Mouse (Mus musculus): Measurements from ENCODE around the gene Kifc5b.
"Not testable (repeated sequence)": the region's sequence is repeated elsewhere in the genome, so short reads cannot be mapped to it uniquely, and the experiment has no call there.

DNA sequence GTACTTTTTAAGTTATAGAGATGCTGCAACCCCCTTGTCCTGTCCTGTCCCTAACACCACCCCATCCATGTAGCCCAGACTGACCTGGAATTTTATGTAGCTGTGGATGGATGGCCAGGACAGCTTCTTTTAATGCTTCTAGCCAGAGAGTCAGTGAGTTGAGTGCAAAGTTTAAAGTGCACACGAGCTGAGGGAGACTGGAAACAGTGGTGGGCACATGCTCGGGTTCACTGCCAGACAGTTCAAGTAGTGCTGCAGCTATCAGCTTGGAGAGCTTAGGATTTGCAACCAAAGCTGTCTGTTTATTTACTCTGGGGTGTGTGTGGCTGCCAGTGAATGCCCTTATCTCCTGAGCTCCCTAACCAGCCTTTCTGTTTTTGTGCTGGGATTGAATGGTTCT, 2.6 kb downstream of the Kifc5b start:
- not testable (repeated sequence) for TF ChIP-seq CTCF (IDR thresholded peaks at IDR 0.05; ENCODE audit: low read depth, low read length); POLR2A (IDR thresholded peaks at IDR 0.05; ENCODE audit: borderline replicate concordance, low read depth, low read length)
